Mouse (Mus musculus) heart, embryonic 16.5 days (tissue): ENCODE results near the gene Zfp148. TPM values are rescaled to one million over a fixed set of nuclear protein-coding genes. Genes with fewer than 3 reads are reported as not detected.

Experiments used
- ATAC-seq: fragments of 200-750 bp; cut with Nextera tagmentation; replicated peaks from 2 replicates; pipeline ENCODE4 v1.8.0; 2017; ENCODE audit warnings: moderate number of reproducible peaks; ENCODE audit not compliant: insufficient read depth, low FRiP score; ENCODE audit errors: extremely low read depth
- H3K27ac ChIP-seq: fragments of 300-500 bp; sonication (generic); 2 replicates; pipeline ENCODE4 v1.5.1; 2014; ENCODE audit warnings: mild to moderate bottlenecking, low read length, control low read depth, moderate library complexity
- H3K27me3 ChIP-seq: fragments of 300-500 bp; sonication (generic); 2 replicates; pipeline ENCODE4 v1.6.1; 2014; ENCODE audit warnings: low read length, mixed read lengths; ENCODE audit not compliant: control insufficient read depth, insufficient read depth
- H3K36me3 ChIP-seq: fragments of 300-500 bp; sonication (generic); 2 replicates; pipeline ENCODE4 v1.6.1; 2014; ENCODE audit not compliant: control insufficient read depth, insufficient read depth
- H3K4me1 ChIP-seq: fragments of 300-500 bp; sonication (generic); 2 replicates; pipeline ENCODE4 v1.6.1; 2014; ENCODE audit warnings: low read length, mixed read lengths; ENCODE audit not compliant: control insufficient read depth, insufficient read depth
- H3K4me2 ChIP-seq: fragments of 300-500 bp; sonication (generic); 2 replicates; pipeline ENCODE4 v1.6.1; 2014; ENCODE audit warnings: low read depth, mild to moderate bottlenecking, control low read depth, low read length
- H3K4me3 ChIP-seq: fragments of 300-500 bp; sonication (generic); 2 replicates; pipeline ENCODE4 v1.5.1; 2014; ENCODE audit warnings: mild to moderate bottlenecking, control low read depth, low read length
- H3K9ac ChIP-seq: fragments of 300-500 bp; sonication (generic); 2 replicates; pipeline ENCODE4 v1.6.1; 2014; ENCODE audit warnings: low read length, control low read depth
- H3K9me3 ChIP-seq: fragments of 300-500 bp; sonication (generic); replicated peaks from 2 replicates; pipeline ENCODE4 v1.6.1; 2016; ENCODE audit warnings: low read length; ENCODE audit not compliant: control insufficient read depth
- WGBS: fragments of 180-500 bp; shearing (Covaris S2); extraction: QIAGEN DNeasy Blood & Tissue Kit; methylation state at CpG from one replicate; pipeline ENCODE4 v1.1.7; 2014; 5-methylcytosine and 5-hydroxymethylcytosine counted together
- polyA plus RNA-seq: library from polyadenylated mRNA; unstranded; fragments of >200 nt; fragmentation: Nextera tagmentation; extraction: Ambion mirVana; gene quantifications from 2 replicates; pipeline ENCODE4 v1.2.1, GENCODE M21; 2015

The Zfp148 gene
- polyA plus RNA-seq, 1 experiment from 2014 or later: 41.5 TPM

DNA sequence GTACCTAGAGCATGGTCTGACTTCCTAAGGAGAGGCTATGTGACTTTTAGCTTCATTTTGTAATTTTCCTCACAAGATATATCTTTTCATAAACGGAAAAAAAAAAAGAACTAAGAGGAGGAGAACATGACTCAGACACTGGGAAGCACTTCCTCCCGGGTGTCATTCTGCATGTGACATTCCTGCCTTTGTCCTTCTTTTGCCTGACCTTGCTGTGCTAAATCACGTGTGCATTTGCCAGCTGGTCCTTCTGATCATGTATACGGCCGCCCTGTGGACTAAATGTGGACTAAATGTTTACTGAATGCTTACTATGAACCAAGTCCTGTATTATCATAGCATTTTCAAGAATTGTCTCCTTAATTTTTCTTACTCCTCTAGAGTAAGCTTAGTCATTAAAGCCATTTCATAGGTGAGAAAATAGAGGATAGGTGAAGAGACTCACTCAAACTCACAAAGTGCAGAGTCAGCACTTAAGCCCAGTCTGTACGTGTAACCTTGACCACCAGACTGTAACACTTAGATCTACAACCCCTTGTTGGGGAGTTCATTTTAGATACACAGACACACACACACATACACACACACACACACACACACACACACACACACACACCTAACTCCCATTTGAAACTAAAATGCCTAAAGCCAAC, 139.4 kb downstream of the Zfp148 start:
- Histone ChIP-seq H3K4me1 (peaks cover 13% of the 10 kb centered on the region), H3K9me3 (no peaks in the 10 kb centered on the region), H3K36me3 (no peaks in the 10 kb centered on the region), H3K9ac (no peak overlapping the region), H3K27ac (no peak overlapping the region), H3K27me3 (no peaks in the 10 kb centered on the region), H3K4me2 (no peak overlapping the region), H3K4me3 (no peak overlapping the region)
- WGBS: 56% methylated on average over 6 of the region's 6 CpGs
- ATAC-seq: no peak

DNA sequence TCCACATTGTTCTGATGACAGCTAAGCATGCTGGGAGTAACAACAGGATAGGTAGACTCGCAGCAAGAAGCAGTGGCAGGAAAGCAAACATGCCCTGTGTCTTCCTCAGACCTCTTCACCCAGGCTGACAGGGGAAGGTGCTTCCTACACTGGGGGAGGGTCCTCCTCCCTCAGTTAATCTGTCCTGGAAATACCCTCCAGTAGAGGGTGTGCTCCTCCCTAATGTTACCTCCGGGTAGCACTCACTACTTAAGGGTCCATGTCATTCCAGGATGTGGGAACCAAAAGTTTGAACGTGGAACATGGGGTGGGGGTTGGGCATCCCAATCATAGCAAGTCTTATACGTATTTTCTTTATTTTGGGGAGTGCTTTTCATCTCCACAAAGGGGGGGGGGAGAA, 141.9 kb downstream of the Zfp148 start:
- H3K4me2 ChIP-seq: no peak overlapping the region
- no peaks in the 10 kb centered on the region for H3K27me3 ChIP-seq
- ATAC-seq: no peak
- peaks cover 5% of the 10 kb centered on the region for H3K4me1 ChIP-seq
- H3K9me3 ChIP-seq: no peaks in the 10 kb centered on the region
- H3K27ac ChIP-seq: no peak overlapping the region
- WGBS: 56% methylated on average over 4 of the region's 4 CpGs
- no peak overlapping the region for H3K4me3 ChIP-seq
- H3K9ac ChIP-seq: no peak overlapping the region
- H3K36me3 ChIP-seq: no peaks in the 10 kb centered on the region

DNA sequence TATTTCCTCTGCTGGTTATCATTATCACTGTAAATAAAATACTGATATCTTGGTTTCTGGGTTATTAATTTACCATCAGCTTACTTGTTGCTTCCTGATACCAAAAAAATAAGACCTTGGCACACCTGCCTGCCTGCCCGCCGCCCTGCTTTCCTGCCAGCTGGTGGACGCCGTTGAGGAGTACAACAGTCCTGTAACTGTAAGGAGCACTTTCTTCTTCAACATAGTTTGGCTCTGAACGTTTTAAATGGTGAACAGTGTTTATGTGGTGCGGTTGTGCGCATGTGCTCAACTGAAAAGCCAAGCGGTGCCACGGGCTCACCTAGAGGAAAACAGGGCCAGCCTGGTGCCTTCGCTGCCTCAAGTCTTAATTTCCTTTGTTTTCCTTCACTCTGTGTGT, 142.9 kb downstream of the Zfp148 start:
- WGBS: 81% methylated on average over 10 of the region's 10 CpGs
- Histone ChIP-seq H3K36me3 (no peaks in the 10 kb centered on the region), H3K4me3 (no peak overlapping the region), H3K27ac (no peak overlapping the region), H3K27me3 (no peaks in the 10 kb centered on the region), H3K9me3 (peaks cover 4% of the 10 kb centered on the region), H3K9ac (no peak overlapping the region), H3K4me2 (no peak overlapping the region), H3K4me1 (peaks cover 2% of the 10 kb centered on the region; the same call in 1 of the 2 replicates)
- no peak for ATAC-seq

DNA sequence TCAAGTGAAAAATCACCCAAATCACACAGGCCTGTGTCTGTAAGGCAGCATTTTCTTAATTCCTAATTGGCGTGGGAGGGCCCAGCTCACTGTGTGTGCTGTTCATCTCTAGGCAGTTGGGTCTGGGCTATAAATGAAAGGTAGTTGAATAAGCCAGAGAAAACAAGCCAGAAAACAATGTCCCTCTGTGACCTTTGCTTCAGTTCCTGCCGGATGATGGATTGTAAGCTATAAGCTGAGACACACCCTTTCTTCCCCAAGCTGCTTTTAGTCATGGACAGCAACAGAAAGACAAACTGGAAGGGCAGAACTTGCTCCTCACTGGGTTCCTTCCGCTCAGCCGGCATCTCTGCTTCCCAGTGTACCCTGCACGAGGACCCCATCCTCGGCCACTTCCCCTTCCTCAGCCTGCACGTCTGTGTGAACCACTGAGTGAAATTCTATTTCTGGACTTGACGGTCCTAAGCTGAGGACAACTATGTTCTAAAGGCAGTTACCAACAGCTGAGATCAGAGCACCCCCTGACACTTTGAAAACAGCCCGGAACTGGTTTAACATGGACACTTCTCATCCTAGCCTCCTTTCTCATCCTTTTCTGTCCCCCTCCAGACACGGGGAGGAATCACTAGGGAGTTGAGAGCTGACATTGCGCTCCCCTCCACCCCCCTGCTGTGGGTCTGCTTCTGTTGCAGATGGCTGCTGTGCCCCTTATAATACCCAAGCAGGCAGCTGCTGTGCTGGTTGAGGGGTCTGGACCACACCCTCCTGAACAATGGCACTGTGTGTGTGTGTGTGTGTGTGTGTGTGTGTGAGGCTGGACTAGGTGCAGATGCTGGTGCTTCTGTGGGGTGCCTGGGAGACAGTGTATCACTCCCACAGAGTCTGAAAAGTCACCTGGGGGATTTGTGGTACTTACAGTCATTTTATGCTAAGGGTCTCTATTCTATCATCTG, 149.1 kb downstream of the Zfp148 start:
- Histone ChIP-seq H3K4me2 (no peak overlapping the region), H3K4me1 (peaks cover 3% of the 10 kb centered on the region; the same call in 1 of the 2 replicates), H3K4me3 (no peak overlapping the region), H3K9ac (no peak overlapping the region), H3K27me3 (no peaks in the 10 kb centered on the region), H3K9me3 (peaks cover 4% of the 10 kb centered on the region), H3K27ac (no peak overlapping the region), H3K36me3 (no peaks in the 10 kb centered on the region)
- 48% methylated on average over 11 of the region's 11 CpGs for WGBS
- no peak for ATAC-seq

DNA sequence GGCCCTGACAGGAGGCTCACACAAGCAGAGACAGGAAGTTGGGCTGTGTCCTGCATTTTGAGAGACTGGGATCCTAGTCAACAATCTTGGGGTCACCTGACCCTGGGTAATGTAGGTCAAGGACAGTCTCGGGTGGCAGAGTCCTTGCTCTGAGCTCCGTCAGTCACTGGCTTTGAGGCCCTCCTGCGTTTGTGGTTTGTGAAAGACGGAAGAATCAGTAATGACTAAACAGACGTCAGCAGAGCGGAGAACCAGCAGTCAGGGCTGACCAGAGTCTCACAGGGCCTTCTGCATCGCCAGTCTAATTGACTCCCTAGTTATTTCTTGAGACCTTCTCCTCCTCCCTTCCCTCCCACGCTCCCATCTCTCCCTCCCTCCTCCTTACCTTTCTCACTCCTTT, 150.5 kb downstream of the Zfp148 start:
- no peaks in the 10 kb centered on the region for H3K27me3 ChIP-seq
- H3K9ac ChIP-seq: no peak overlapping the region
- peaks cover 4% of the 10 kb centered on the region for H3K9me3 ChIP-seq
- H3K27ac ChIP-seq: no peak overlapping the region
- no peaks in the 10 kb centered on the region for H3K36me3 ChIP-seq
- H3K4me2 ChIP-seq: no peak overlapping the region
- H3K4me3 ChIP-seq: no peak overlapping the region
- 72% methylated on average over 8 of the region's 8 CpGs for WGBS
- ATAC-seq: no peak
- H3K4me1 ChIP-seq: peaks cover 3% of the 10 kb centered on the region; the same call in 1 of the 2 replicates

DNA sequence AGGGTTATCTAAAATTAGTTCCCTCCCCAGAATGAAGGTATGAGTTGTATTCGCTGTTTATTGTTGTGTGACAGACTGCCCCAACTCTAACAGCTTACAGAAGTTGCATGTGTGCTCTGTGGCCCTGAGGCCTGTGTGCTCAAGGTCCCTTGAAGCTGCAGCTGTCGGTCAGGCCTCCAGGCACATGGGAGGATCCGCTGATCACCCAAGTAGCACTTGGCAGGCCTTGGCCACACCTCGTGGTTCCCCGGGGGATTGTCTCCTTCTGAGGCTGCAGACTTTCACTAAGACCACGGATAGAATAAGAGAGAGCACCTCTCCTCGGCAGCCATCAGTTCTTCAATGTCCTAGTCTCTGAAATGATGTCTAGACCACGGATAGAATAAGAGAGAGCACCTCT, 155.8 kb downstream of the Zfp148 start:
- WGBS: 72% methylated on average over 8 of the region's 8 CpGs
- no peaks in the 10 kb centered on the region for H3K27me3 ChIP-seq
- H3K4me3 ChIP-seq: no peak overlapping the region
- ATAC-seq: no peak
- H3K4me1 ChIP-seq: no peaks in the 10 kb centered on the region
- no peaks in the 10 kb centered on the region for H3K36me3 ChIP-seq
- no peak overlapping the region for H3K27ac ChIP-seq
- H3K4me2 ChIP-seq: no peak overlapping the region
- H3K9me3 ChIP-seq: no peaks in the 10 kb centered on the region
- H3K9ac ChIP-seq: no peak overlapping the region

DNA sequence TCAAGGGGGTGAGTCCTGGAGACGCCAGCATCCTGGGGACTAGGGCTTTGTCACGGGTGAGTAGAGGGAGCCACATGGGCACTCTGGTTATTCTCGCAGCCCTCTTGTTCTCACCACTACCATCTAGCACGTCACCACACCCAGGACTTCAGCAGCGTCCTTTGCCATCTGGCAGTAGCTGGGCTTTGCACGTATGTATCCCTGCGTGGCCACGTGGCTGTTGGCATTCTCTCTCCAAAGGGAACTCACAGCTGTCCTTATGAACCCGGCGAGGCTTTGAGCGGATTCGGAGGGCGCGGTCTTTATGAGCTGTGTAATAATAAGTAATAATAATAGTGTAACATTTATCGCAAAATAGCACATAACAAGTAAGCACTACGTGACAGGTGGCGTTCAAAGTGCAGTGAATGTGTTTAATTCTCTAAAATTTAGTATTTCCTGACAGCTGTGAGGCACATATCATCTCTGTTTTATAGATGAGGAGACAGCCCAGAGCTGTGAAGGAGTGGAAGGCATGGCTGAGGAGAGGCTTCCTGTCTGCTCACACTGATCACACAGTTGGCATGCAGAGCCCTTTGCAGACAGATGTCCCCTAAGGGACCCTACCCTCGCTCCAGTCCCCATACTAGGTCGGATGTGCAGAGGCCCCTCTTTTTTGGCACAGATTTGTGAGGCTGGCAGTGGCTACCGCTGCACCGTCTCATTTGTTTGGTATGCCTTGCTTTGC, 157.0 kb downstream of the Zfp148 start:
- ATAC-seq: 0 out of 2 replicates have a peak, but pooled peaks have one; percentile 14
- 70% methylated on average over 21 of the region's 21 CpGs for WGBS
- Histone ChIP-seq H3K27me3 (no peaks in the 10 kb centered on the region), H3K9me3 (no peaks in the 10 kb centered on the region), H3K9ac (no peak overlapping the region), H3K27ac (no peak overlapping the region), H3K4me2 (no peak overlapping the region), H3K36me3 (no peaks in the 10 kb centered on the region), H3K4me1 (no peaks in the 10 kb centered on the region), H3K4me3 (no peak overlapping the region)

DNA sequence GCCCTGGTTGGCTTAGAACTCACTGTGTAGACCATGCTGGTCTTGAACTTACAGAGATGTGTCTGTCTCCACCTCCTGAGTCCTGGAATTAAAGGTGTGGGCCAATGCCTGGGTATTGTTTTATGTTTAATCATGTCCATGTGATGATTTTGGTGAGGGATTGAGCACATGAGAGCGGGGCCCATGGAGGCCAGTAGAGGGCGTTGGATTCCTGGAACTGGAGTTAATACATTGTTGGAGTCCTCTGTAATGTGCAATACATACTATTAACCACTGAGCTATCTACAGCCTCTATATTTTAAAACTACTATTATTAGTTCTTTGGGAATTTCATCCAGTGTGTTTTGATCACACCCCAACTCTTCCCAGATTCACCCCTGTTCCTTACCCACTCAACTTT, 163.7 kb downstream of the Zfp148 start:
- no peaks in the 10 kb centered on the region for H3K27me3 ChIP-seq
- no peak for ATAC-seq
- H3K4me2 ChIP-seq: no peak overlapping the region
- no peak overlapping the region for H3K4me3 ChIP-seq
- no peaks in the 10 kb centered on the region for H3K36me3 ChIP-seq
- no peaks in the 10 kb centered on the region for H3K4me1 ChIP-seq
- H3K27ac ChIP-seq: no peak overlapping the region
- WGBS: 81% methylated on average over 2 of the region's 2 CpGs
- no peak overlapping the region for H3K9ac ChIP-seq
- no peaks in the 10 kb centered on the region for H3K9me3 ChIP-seq
